Mouse (Mus musculus) regulatory T cell (primary cell): Measurements from ENCODE around the gene Hoxa1.

Experiments
- in situ Hi-C: fragments of 300-600 bp; cut with MboI, MseI; formaldehyde crosslinking; loops from one replicate; pipeline ENCODE4 v1.15.1; 2025; ENCODE audit warnings: high pct_unique_total_duplicates

Hoxa1 gene

GRCm38 (mm10) chr6:52171331-52171730, 13.2 kb upstream of the Hoxa1 start:
- in situ Hi-C loops = no loop called here

- in situ Hi-C loops = no loop called here
These were observed 12.7 kb upstream of the Hoxa1 start for GRCm38 (mm10) chr6:52170898-52171223.

GRCm38 (mm10) chr6:52170166-52170897, 12.2 kb upstream of the Hoxa1 start:
- in situ Hi-C loops = no loop called here

GRCm38 (mm10) chr6:52169499-52170165, 11.5 kb upstream of the Hoxa1 start:
- in situ Hi-C loops = no loop called here

GRCm38 (mm10) chr6:52168191-52169055, 10.3 kb upstream of the Hoxa1 start:
- in situ Hi-C loops = no loop called here

- in situ Hi-C loops = no loop called here
These were observed 9.6 kb upstream of the Hoxa1 start for GRCm38 (mm10) chr6:52167736-52168161.

- in situ Hi-C loops = no loop called here
These were observed 9.1 kb upstream of the Hoxa1 start for GRCm38 (mm10) chr6:52167176-52167575.

- in situ Hi-C loops = no loop called here
These were observed 8.4 kb upstream of the Hoxa1 start for GRCm38 (mm10) chr6:52166431-52167077.

GRCm38 (mm10) chr6:52165441-52166370, 7.6 kb upstream of the Hoxa1 start:
- in situ Hi-C loops = no loop called here

GRCm38 (mm10) chr6:52164626-52165440, 6.7 kb upstream of the Hoxa1 start, which contains the start of gene Hoxa2:
Gene Hoxa2 (minus strand): TSS chr6:52164831.
- in situ Hi-C loops = no loop called here

- in situ Hi-C loops = no loop called here
These were observed 6.0 kb upstream of the Hoxa1 start for GRCm38 (mm10) chr6:52164051-52164625.

- in situ Hi-C loops = no loop called here
These were observed 5.4 kb upstream of the Hoxa1 start for GRCm38 (mm10) chr6:52163366-52164031.

GRCm38 (mm10) chr6:52162611-52163365, 4.7 kb upstream of the Hoxa1 start:
- in situ Hi-C loops = no loop called here

GRCm38 (mm10) chr6:52162093-52162380, 3.9 kb upstream of the Hoxa1 start:
- in situ Hi-C loops = no loop called here

GRCm38 (mm10) chr6:52161336-52162092, 3.4 kb upstream of the Hoxa1 start:
- in situ Hi-C loops = no loop called here

GRCm38 (mm10) chr6:52160511-52161335, 2.6 kb upstream of the Hoxa1 start:
- in situ Hi-C loops = no loop called here

GRCm38 (mm10) chr6:52159979-52160378, 1.9 kb upstream of the Hoxa1 start:
- in situ Hi-C loops = no loop called here
